Mouse (Mus musculus) retina, postnatal 7 days (tissue): Measurements from ENCODE around the gene Anxa5.

Source experiments
- DNase-seq: peaks from one replicate; pipeline ENCODE4 v3.0.0-alpha.2; 2012; ENCODE audit warnings: low read depth, low spot score

Anxa5 gene

GRCm38 (mm10) chr3:36488899-36489589, 13.3 kb upstream of the Anxa5 start:
- DNase-seq, result no peak

GRCm38 (mm10) chr3:36488367-36488766, 12.7 kb upstream of the Anxa5 start:
- DNase-seq, result no peak

- DNase-seq, result no peak
Measured at GRCm38 (mm10) chr3:36486881-36487280, 11.2 kb upstream of the Anxa5 start.

GRCm38 (mm10) chr3:36486176-36486575, 10.5 kb upstream of the Anxa5 start:
- no peak for DNase-seq

GRCm38 (mm10) chr3:36484292-36484691, 8.6 kb upstream of the Anxa5 start:
- no peak for DNase-seq

GRCm38 (mm10) chr3:36482940-36483339, 7.2 kb upstream of the Anxa5 start:
- DNase-seq, result no peak

- no peak for DNase-seq
Measured at GRCm38 (mm10) chr3:36481776-36482193, 6.1 kb upstream of the Anxa5 start.

GRCm38 (mm10) chr3:36480486-36480885, 4.8 kb upstream of the Anxa5 start:
- no peak for DNase-seq

- no peak for DNase-seq
Measured at GRCm38 (mm10) chr3:36478776-36479175, 3.1 kb upstream of the Anxa5 start.

- no peak for DNase-seq
Measured at GRCm38 (mm10) chr3:36476261-36477155, 814 bp upstream of the Anxa5 start.

- no peak for DNase-seq
Measured at GRCm38 (mm10) chr3:36474938-36475483, 683 bp downstream of the Anxa5 start.

- DNase-seq, result no peak
Measured at GRCm38 (mm10) chr3:36474421-36474820, 1.3 kb downstream of the Anxa5 start.

- DNase-seq, result no peak
Measured at GRCm38 (mm10) chr3:36473222-36473621, 2.5 kb downstream of the Anxa5 start.

- DNase-seq, result no peak
Measured at GRCm38 (mm10) chr3:36471856-36472255, 3.8 kb downstream of the Anxa5 start.

- DNase-seq, result no peak
Measured at GRCm38 (mm10) chr3:36468871-36469270, 6.8 kb downstream of the Anxa5 start.

- no peak for DNase-seq
Measured at GRCm38 (mm10) chr3:36467632-36468031, 8.1 kb downstream of the Anxa5 start.

GRCm38 (mm10) chr3:36465538-36465937, 10.2 kb downstream of the Anxa5 start:
- DNase-seq, result no peak

GRCm38 (mm10) chr3:36462348-36462747, 13.3 kb downstream of the Anxa5 start:
- no peak for DNase-seq

- no peak for DNase-seq
Measured at GRCm38 (mm10) chr3:36461819-36462218, 13.9 kb downstream of the Anxa5 start.

- no peak for DNase-seq
Measured at GRCm38 (mm10) chr3:36460717-36461116, 15.0 kb downstream of the Anxa5 start.

- no peak for DNase-seq
Measured at GRCm38 (mm10) chr3:36455566-36455965, 20.1 kb downstream of the Anxa5 start.

- no peak for DNase-seq
Measured at GRCm38 (mm10) chr3:36455124-36455523, 20.6 kb downstream of the Anxa5 start.

GRCm38 (mm10) chr3:36452502-36452901, 23.2 kb downstream of the Anxa5 start:
- no peak for DNase-seq
